17 mouse cellular contexts compared by ENCODE assay signal in genomic region chr12:109521199-109521780, GRCm38 (mm10).
DNase-seq lines count a peak whose midpoint lies in the region; ATAC-seq and TF ChIP-seq lines count a peak whose summit lies in the region.
"Had no signal": no experiment of that assay in that cellular context is flagged by ENCODE, and none has a peak within 500 bp of the region (broad histone marks: within the 10 kb centered on the region; RNA-seq: fewer than 3 reads in every experiment).

No protein-coding gene starts in this region.

- H3K27me3 ChIP-seq in forebrain, embryonic 10.5 days (ENCODE audit: poor library complexity, severe bottlenecking): peaks cover 11% of the 10 kb centered on the region; the same call in 1 of the 2 replicates
- H3K27me3 ChIP-seq in forebrain, embryonic 15.5 days: no peaks in the 10 kb centered on the region
- H3K27me3 ChIP-seq in MEL (ENCODE audit: control insufficient read depth in 1 of 2, insufficient read depth in 2 of 2, low read length in 2 of 2): no peaks in the 10 kb centered on the region
- no peaks in the 10 kb centered on the region for H3K27me3 ChIP-seq in embryonic facial prominence, embryonic 10.5 days (replicated peaks; ENCODE audit: low read depth, poor library complexity, severe bottlenecking)
- no peaks in the 10 kb centered on the region for H3K27me3 ChIP-seq in liver, embryonic 13.5 days
- H3K27me3 ChIP-seq in hindbrain, embryonic 10.5 days (ENCODE audit: insufficient read depth, poor library complexity, severe bottlenecking): 0 out of 2 replicates have a peak, but pooled peaks cover 5% of the 10 kb centered on the region
- H3K27me3 ChIP-seq: heart, embryonic 15.5 days had no signal

- H3K27ac ChIP-seq in forebrain, embryonic 10.5 days: peak overlapping the region; percentile 65
- H3K27ac ChIP-seq in forebrain, embryonic 15.5 days (replicated peaks): no peak overlapping the region
- no peak overlapping the region for H3K27ac ChIP-seq in MEL (ENCODE audit: control insufficient read depth, low read depth, low read length)
- 0 out of 2 replicates have a peak overlapping the region, but pooled peaks have one; percentile 3 for H3K27ac ChIP-seq in embryonic facial prominence, embryonic 10.5 days (replicated peaks)
- H3K27ac ChIP-seq in liver, embryonic 13.5 days: peak overlapping the region; percentile 58
- H3K27ac ChIP-seq in hindbrain, embryonic 10.5 days: no peak overlapping the region
- H3K27ac ChIP-seq: heart, adult 2 months; heart, embryonic 15.5 days; hindbrain, embryonic 14.5 days had no signal

- TF ChIP-seq RAD21 in MEL (IDR thresholded peaks at IDR 0.05; ENCODE audit: low read depth, low read length): no peak

- no peaks in the 10 kb centered on the region; the same call in 1 of the 2 replicates for H3K79me2 ChIP-seq in MEL (ENCODE audit: control insufficient read depth, insufficient read depth, low read length, poor library complexity)

- no peaks in the 10 kb centered on the region for H3K36me3 ChIP-seq in forebrain, embryonic 10.5 days (replicated peaks)
- H3K36me3 ChIP-seq in forebrain, embryonic 15.5 days: no peaks in the 10 kb centered on the region
- peaks cover 0 to 2% of the 10 kb centered on the region in 2 experiments; a peak in 1 of 4 replicates for H3K36me3 ChIP-seq in MEL (ENCODE audit: control insufficient read depth in 1 of 2, insufficient read depth in 2 of 2, low read length in 2 of 2)
- peaks cover 2% of the 10 kb centered on the region; the same call in 1 of the 2 replicates for H3K36me3 ChIP-seq in embryonic facial prominence, embryonic 10.5 days (replicated peaks)
- H3K36me3 ChIP-seq in liver, embryonic 13.5 days: no peaks in the 10 kb centered on the region
- H3K36me3 ChIP-seq in hindbrain, embryonic 10.5 days: 0 out of 2 replicates have a peak, but pooled peaks cover 1% of the 10 kb centered on the region
- H3K36me3 ChIP-seq: heart, embryonic 15.5 days had no signal

- H3K4me1 ChIP-seq in forebrain, embryonic 10.5 days: peaks cover 90% of the 10 kb centered on the region
- H3K4me1 ChIP-seq in forebrain, embryonic 15.5 days: peaks cover 10% of the 10 kb centered on the region; the same call in 1 of the 2 replicates
- peaks cover 0 to 4% of the 10 kb centered on the region in 2 experiments; a peak in 2 of 4 replicates for H3K4me1 ChIP-seq in MEL (ENCODE audit: control insufficient read depth in 1 of 2, insufficient read depth in 2 of 2, low read length in 2 of 2)
- H3K4me1 ChIP-seq in embryonic facial prominence, embryonic 10.5 days: peaks cover 73% of the 10 kb centered on the region
- peaks cover 20% of the 10 kb centered on the region; the same call in 1 of the 2 replicates for H3K4me1 ChIP-seq in liver, embryonic 13.5 days (replicated peaks)
- H3K4me1 ChIP-seq in hindbrain, embryonic 10.5 days (replicated peaks): peaks cover 70% of the 10 kb centered on the region

- no peak for ATAC-seq in forebrain, embryonic 15.5 days (replicated peaks)
- peak; percentile 71 for ATAC-seq in liver, embryonic 13.5 days (ENCODE audit: low read depth)
- ATAC-seq in cerebellum, adult (ENCODE audit: insufficient number of reproducible peaks, low FRiP score, low TSS enrichment): no peak

- DNase-seq in forebrain, embryonic 10.5 days (ENCODE audit: extremely low spot score, low spot score): no peak
- no peak for DNase-seq in MEL (ENCODE audit: low read depth, low spot score)
- no peak for DNase-seq in embryonic facial prominence, embryonic 10.5 days (ENCODE audit: low spot score)
- DNase-seq in liver, embryonic 13.5 days: no peak
- DNase-seq in spleen, adult 18-20 months: no peak
- DNase-seq in hindbrain, embryonic 10.5 days (ENCODE audit: low spot score): no peak
- DNase-seq: cerebellum, adult 18-20 months; cerebellum, adult 9-11 months; cerebellum, postnatal 36 days; gastrocnemius, postnatal 10 days; heart, adult 2 months; heart, postnatal 14 days had no signal

- TF ChIP-seq EP300 in MEL (IDR thresholded peaks at IDR 0.05; ENCODE audit: low read depth in 1 of 2, low read length in 2 of 2): no peak

- H3K4me2 ChIP-seq in forebrain, embryonic 15.5 days (replicated peaks): no peak overlapping the region
- no peak overlapping the region for H3K4me2 ChIP-seq in liver, embryonic 13.5 days
- H3K4me2 ChIP-seq: heart, embryonic 11.5 days; heart, embryonic 15.5 days; hindbrain, embryonic 14.5 days had no signal

- no peak overlapping the region for H3K9ac ChIP-seq in forebrain, embryonic 15.5 days (replicated peaks)
- H3K9ac ChIP-seq in MEL (ENCODE audit: control insufficient read depth, low read depth, low read length, poor library complexity, severe bottlenecking): no peak overlapping the region
- no peak overlapping the region for H3K9ac ChIP-seq in liver, embryonic 13.5 days
- H3K9ac ChIP-seq: heart, embryonic 15.5 days; hindbrain, embryonic 14.5 days had no signal

- H3K4me3 ChIP-seq in forebrain, embryonic 10.5 days: no peak overlapping the region
- no peak overlapping the region for H3K4me3 ChIP-seq in forebrain, embryonic 15.5 days
- H3K4me3 ChIP-seq in MEL (ENCODE audit: control insufficient read depth in 1 of 2, insufficient read depth in 1 of 2, low read depth in 2 of 2, low read length in 2 of 2): no peak overlapping the region
- H3K4me3 ChIP-seq in embryonic facial prominence, embryonic 10.5 days: no peak overlapping the region
- no peak overlapping the region for H3K4me3 ChIP-seq in liver, embryonic 13.5 days (replicated peaks)
- no peak overlapping the region for H3K4me3 ChIP-seq in hindbrain, embryonic 10.5 days
- H3K4me3 ChIP-seq: heart, adult 2 months; heart, embryonic 15.5 days had no signal

- peaks cover 6% of the 10 kb centered on the region for H3K9me3 ChIP-seq in forebrain, embryonic 10.5 days
- H3K9me3 ChIP-seq in forebrain, embryonic 15.5 days: no peaks in the 10 kb centered on the region
- H3K9me3 ChIP-seq in MEL (replicated peaks; ENCODE audit: insufficient read depth, low read length): no peaks in the 10 kb centered on the region
- peaks cover 6% of the 10 kb centered on the region for H3K9me3 ChIP-seq in embryonic facial prominence, embryonic 10.5 days
- H3K9me3 ChIP-seq in liver, embryonic 13.5 days (replicated peaks): no peaks in the 10 kb centered on the region
- 0 out of 2 replicates have a peak, but pooled peaks cover 7% of the 10 kb centered on the region for H3K9me3 ChIP-seq in hindbrain, embryonic 10.5 days

- TF ChIP-seq POLR2A in MEL (IDR thresholded peaks at IDR 0.05; ENCODE audit: control insufficient read depth in 1 of 2, insufficient read depth in 1 of 2, low read depth in 1 of 2, low read length in 2 of 2, poor library complexity in 1 of 2): no peak

- 77% methylated on average over 5 of the region's 5 CpGs for WGBS in forebrain, embryonic 10.5 days
- WGBS in forebrain, embryonic 15.5 days: 83% methylated on average over 5 of the region's 5 CpGs
- 85% methylated on average over 5 of the region's 5 CpGs for WGBS in embryonic facial prominence, embryonic 10.5 days
- 50% methylated on average over 5 of the region's 5 CpGs for WGBS in liver, embryonic 13.5 days (ENCODE audit: insufficient replicate concordance)
- 86% methylated on average over 5 of the region's 5 CpGs for WGBS in hindbrain, embryonic 10.5 days

- TF ChIP-seq CTCF in MEL (IDR thresholded peaks at IDR 0.05 in 2 of 3, conservative IDR thresholded peaks at IDR 0.05 in 1 of 3; ENCODE audit: control insufficient read depth in 1 of 3, insufficient read depth in 1 of 3, low read depth in 2 of 3, low read length in 3 of 3, poor library complexity in 1 of 3, severe bottlenecking in 1 of 3): no peak

TF ChIP-seq in MEL, 35 proteins besides CTCF, POLR2A, EP300 and RAD21:
- TF ChIP-seq BHLHE40 (IDR thresholded peaks at IDR 0.05; ENCODE audit: borderline replicate concordance, low read depth, low read length): peak; percentile 74; the same call in 1 of the 2 replicates
- no peak for TF ChIP-seq ZC3H11A (IDR thresholded peaks at IDR 0.05; ENCODE audit: low read depth, low read length)
- no peak for TF ChIP-seq GABPA (IDR thresholded peaks at IDR 0.05; ENCODE audit: low read depth, low read length)
- no peak for TF ChIP-seq HCFC1 (IDR thresholded peaks at IDR 0.05; ENCODE audit: low read depth, low read length)
- TF ChIP-seq POLR2AphosphoS5 (IDR thresholded peaks at IDR 0.05; ENCODE audit: borderline replicate concordance, low read depth, low read length): no peak

Comparison
In these comparisons a context has a peak if more than half of its experiments do, and no peak if none do; other contexts are left out.
1. H3K27ac ChIP-seq: peak in forebrain, embryonic 10.5 days (single experiment), embryonic facial prominence, embryonic 10.5 days (single experiment) and liver, embryonic 13.5 days (single experiment); none in forebrain, embryonic 15.5 days (single experiment), MEL (single experiment) and hindbrain, embryonic 10.5 days (single experiment).